Mouse (Mus musculus): Measurements from ENCODE around the gene Pros1.

GRCm38 (mm10) chr16:62852464-62853252 is 1.4 kb upstream of the Pros1 start:
- TF ChIP-seq CEBPB (IDR thresholded peaks at IDR 0.05; ENCODE audit: insufficient read depth, poor library complexity, severe bottlenecking) (no peak), SRF (IDR thresholded peaks at IDR 0.05; ENCODE audit: control insufficient read depth, insufficient read length, low read depth) (no peak), POLR2A (IDR thresholded peaks at IDR 0.05; ENCODE audit: insufficient read length, low read depth) (no peak), TCF12 (IDR thresholded peaks at IDR 0.05; ENCODE audit: insufficient read depth, poor library complexity, severe bottlenecking) (no peak), E2F4 (IDR thresholded peaks at IDR 0.05; ENCODE audit: insufficient read depth) (no peak), MAX (IDR thresholded peaks at IDR 0.05; ENCODE audit: low read depth) (no peak), REST (IDR thresholded peaks at IDR 0.05; ENCODE audit: insufficient read depth, insufficient read length) (no peak), MYOD1 (IDR thresholded peaks at IDR 0.05; ENCODE audit: control insufficient read depth in 1 of 3, insufficient read length in 2 of 3, low read depth in 2 of 3) (no peak), MYOG (IDR thresholded peaks at IDR 0.05; ENCODE audit: control insufficient read depth in 1 of 3, insufficient read depth in 1 of 3, insufficient read length in 2 of 3, low read depth in 2 of 3) (no peak), USF1 (IDR thresholded peaks at IDR 0.05; ENCODE audit: low read depth) (no peak)

Data from myocyte (in vitro differentiated cells).